Comparison of ENCODE assay signal across 9 mouse cellular contexts in genomic region chr7:44373460-44373859, GRCm38 (mm10). TPM values are rescaled to one million over a fixed set of nuclear protein-coding genes. Genes with fewer than 3 reads are reported as not detected.
DNase-seq lines count a peak whose midpoint lies in the region; ATAC-seq and TF ChIP-seq lines count a peak whose summit lies in the region.
"Had no signal": no experiment of that assay in that cellular context is flagged by ENCODE, and none has a peak within 500 bp of the region (broad histone marks: within the 10 kb centered on the region; RNA-seq: fewer than 3 reads in every experiment).

No protein-coding gene starts in this region.

- no peak for DNase-seq in heart, postnatal 0 days (ENCODE audit: low spot score)
- no peak for DNase-seq in heart, adult 8-10 months (ENCODE audit: low spot score)
- no peak for DNase-seq in gastrocnemius, adult 18-20 months (ENCODE audit: low spot score)
- no peak for DNase-seq in right cerebral cortex, postnatal 25 days

- H3K9me3 ChIP-seq in heart, postnatal 0 days (replicated peaks; ENCODE audit: control insufficient read depth, low read length) = no peaks in the 10 kb centered on the region
- H3K9me3 ChIP-seq in hindbrain, embryonic 13.5 days = no peaks in the 10 kb centered on the region
- no peaks in the 10 kb centered on the region for H3K9me3 ChIP-seq in midbrain, embryonic 12.5 days

- no peak for TF ChIP-seq EP300 in heart, postnatal 0 days (IDR thresholded peaks at IDR 0.05; ENCODE audit: low read depth)

- peaks cover 9% of the 10 kb centered on the region for H3K4me1 ChIP-seq in heart, postnatal 0 days (ENCODE audit: control insufficient read depth, insufficient read depth)
- H3K4me1 ChIP-seq in brown adipose tissue, adult 24 weeks (ENCODE audit: control insufficient read depth, insufficient read depth, insufficient read length, low read length) = no peaks in the 10 kb centered on the region
- H3K4me1 ChIP-seq in hindbrain, embryonic 13.5 days (replicated peaks) = peaks cover 17% of the 10 kb centered on the region
- H3K4me1 ChIP-seq in midbrain, embryonic 12.5 days = peaks cover 18% of the 10 kb centered on the region

- H3K9ac ChIP-seq in heart, postnatal 0 days (replicated peaks; ENCODE audit: low read depth, low read length) = no peak overlapping the region
- peak overlapping the region; percentile 79 for H3K9ac ChIP-seq in hindbrain, embryonic 13.5 days
- H3K9ac ChIP-seq in midbrain, embryonic 12.5 days (replicated peaks) = no peak overlapping the region

- TF ChIP-seq CTCF in heart, postnatal 0 days (IDR thresholded peaks at IDR 0.05; ENCODE audit: low read depth) = no peak

- H3K27me3 ChIP-seq in heart, postnatal 0 days (ENCODE audit: control insufficient read depth, insufficient read depth, low read length) = no peaks in the 10 kb centered on the region
- 0 out of 2 replicates have a peak, but pooled peaks cover 3% of the 10 kb centered on the region for H3K27me3 ChIP-seq in hindbrain, embryonic 13.5 days
- 0 out of 2 replicates have a peak, but pooled peaks cover 6% of the 10 kb centered on the region for H3K27me3 ChIP-seq in midbrain, embryonic 12.5 days
- H3K27me3 ChIP-seq: Patski had no signal

- WGBS in heart, postnatal 0 days = 10% methylated on average over 7 of the region's 7 CpGs
- 13% methylated on average over 7 of the region's 7 CpGs for WGBS in hindbrain, embryonic 13.5 days
- 19% methylated on average over 7 of the region's 7 CpGs for WGBS in midbrain, embryonic 12.5 days

- peak overlapping the region; percentile 78 for H3K4me2 ChIP-seq in heart, postnatal 0 days (ENCODE audit: low read depth, low read length)
- H3K4me2 ChIP-seq in hindbrain, embryonic 13.5 days = peak overlapping the region; percentile 82
- peak overlapping the region; percentile 89 for H3K4me2 ChIP-seq in midbrain, embryonic 12.5 days (replicated peaks)

- H3K36me3 ChIP-seq in heart, postnatal 0 days (replicated peaks; ENCODE audit: control insufficient read depth, insufficient read depth, low read length) = no peaks in the 10 kb centered on the region
- H3K36me3 ChIP-seq in hindbrain, embryonic 13.5 days = no peaks in the 10 kb centered on the region
- no peaks in the 10 kb centered on the region for H3K36me3 ChIP-seq in midbrain, embryonic 12.5 days

- H3K4me3 ChIP-seq in heart, postnatal 0 days (ENCODE audit: low read depth, low read length) = peak overlapping the region; percentile 52
- peak overlapping the region; percentile 64 for H3K4me3 ChIP-seq in brown adipose tissue, adult 24 weeks (ENCODE audit: insufficient read depth, low read depth, low read length)
- H3K4me3 ChIP-seq in hindbrain, embryonic 13.5 days = peak overlapping the region; percentile 58
- peak overlapping the region; percentile 63 for H3K4me3 ChIP-seq in midbrain, embryonic 12.5 days

- no peak for ATAC-seq in heart, postnatal 0 days (ENCODE audit: insufficient read depth, low read depth)
- peak; percentile 47 for ATAC-seq in hindbrain, embryonic 13.5 days (ENCODE audit: low FRiP score)
- ATAC-seq in midbrain, embryonic 12.5 days (ENCODE audit: low FRiP score, low read depth) = peak; percentile 35
- no peak for ATAC-seq in inflammation-experienced regulatory T-cells, adult 6 months

- no peak overlapping the region for H3K27ac ChIP-seq in heart, postnatal 0 days (ENCODE audit: low read depth)
- H3K27ac ChIP-seq in brown adipose tissue, adult 24 weeks (replicated peaks; ENCODE audit: low read depth, low read length) = no peak overlapping the region; the same call in 1 of the 2 replicates
- no peak overlapping the region for H3K27ac ChIP-seq in hindbrain, embryonic 13.5 days
- no peak overlapping the region for H3K27ac ChIP-seq in midbrain, embryonic 12.5 days (replicated peaks)

RNA-seq across cellular contexts. Expression of gene Syt3, which starts 10.4 kb away (rescaled TPM):
- 0.58 and 3.1 TPM in 2 replicates for total RNA-seq in heart, postnatal 0 days (2014; rRNA removed; ENCODE audit: low replicate concordance)
- 0.81 and 0.86 TPM in 2 replicates for polyA plus RNA-seq in heart, postnatal 0 days (2015; fragmentation: Nextera tagmentation; extraction: Ambion mirVana)
- 1 to 10 TPM; 2.4 to 3.7 (median 3.1) TPM for total RNA-seq in heart, adult 8-10 months (2022)
- polyA plus RNA-seq in brown adipose tissue, adult 24 weeks (2012; ENCODE audit: insufficient read depth, insufficient read length, missing spikeins) = 3.2 and 4.9 TPM in 2 replicates
- 26.1 and 27.7 TPM in 2 replicates for polyA plus RNA-seq in hindbrain, embryonic 13.5 days (2015; fragmentation: Nextera tagmentation; extraction: Ambion mirVana)
- 5.4 and 6.4 TPM in 2 replicates for polyA plus RNA-seq in midbrain, embryonic 12.5 days (2016; fragmentation: Nextera tagmentation; extraction: Ambion mirVana)
- not detected for polyA plus RNA-seq in inflammation-experienced regulatory T-cells, adult 6 months (2017; shearing (Covaris generic))
- total RNA-seq in gastrocnemius, adult 18-20 months (2021) = 1 to 10 TPM; 3.4 to 4.8 TPM

RNA-seq across cellular contexts. Expression of gene 1700008O03Rik, which starts 12.2 kb away (rescaled TPM):
- total RNA-seq in heart, postnatal 0 days (2014; rRNA removed; ENCODE audit: low replicate concordance) = not detected in 2 replicates
- 0.14 and 0.52 TPM in 2 replicates for polyA plus RNA-seq in heart, postnatal 0 days (2015; fragmentation: Nextera tagmentation; extraction: Ambion mirVana)
- total RNA-seq in heart, adult 8-10 months (2022) = under 1 TPM in 1 of 4 experiments, not detected in 3; 0.46 TPM
- not detected in 2 replicates for polyA plus RNA-seq in brown adipose tissue, adult 24 weeks (2012; ENCODE audit: insufficient read depth, insufficient read length, missing spikeins)
- 1.8 and 2.4 TPM in 2 replicates for polyA plus RNA-seq in hindbrain, embryonic 13.5 days (2015; fragmentation: Nextera tagmentation; extraction: Ambion mirVana)
- 0.74 and 1.3 TPM in 2 replicates for polyA plus RNA-seq in midbrain, embryonic 12.5 days (2016; fragmentation: Nextera tagmentation; extraction: Ambion mirVana)
- not detected for polyA plus RNA-seq in inflammation-experienced regulatory T-cells, adult 6 months (2017; shearing (Covaris generic))
- total RNA-seq in gastrocnemius, adult 18-20 months (2021) = under 1 TPM in 1 of 2 experiments, not detected in 1; 0.25 TPM

RNA-seq across cellular contexts. Expression of gene Lrrc4b, which starts 55.4 kb away (rescaled TPM):
- 55.6 and 89.5 TPM in 2 replicates for total RNA-seq in heart, postnatal 0 days (2014; rRNA removed; ENCODE audit: low replicate concordance)
- polyA plus RNA-seq in heart, postnatal 0 days (2015; fragmentation: Nextera tagmentation; extraction: Ambion mirVana) = 2.8 TPM in 2 replicates
- 10 to 100 TPM; 33.5 to 37.9 (median 36.4) TPM for total RNA-seq in heart, adult 8-10 months (2022)
- polyA plus RNA-seq in brown adipose tissue, adult 24 weeks (2012; ENCODE audit: insufficient read depth, insufficient read length, missing spikeins) = not detected in 2 replicates
- polyA plus RNA-seq in hindbrain, embryonic 13.5 days (2015; fragmentation: Nextera tagmentation; extraction: Ambion mirVana) = 14.6 and 15.6 TPM in 2 replicates
- polyA plus RNA-seq in midbrain, embryonic 12.5 days (2016; fragmentation: Nextera tagmentation; extraction: Ambion mirVana) = 12.0 and 13.5 TPM in 2 replicates
- not detected for polyA plus RNA-seq in inflammation-experienced regulatory T-cells, adult 6 months (2017; shearing (Covaris generic))
- total RNA-seq in gastrocnemius, adult 18-20 months (2021) = under 1 TPM in 1 of 2 experiments, not detected in 1; 0.12 TPM

Comparison
In these comparisons a context has a peak if more than half of its experiments do, and no peak if none do; other contexts are left out.
1. ATAC-seq: peak in hindbrain, embryonic 13.5 days (single experiment) and midbrain, embryonic 12.5 days (single experiment); none in heart, postnatal 0 days (single experiment) and inflammation-experienced regulatory T-cells, adult 6 months (single experiment).
2. Peak in every context shown above with its lines, with median percentiles within 50 percentile points of each other: H3K4me2 ChIP-seq and H3K4me3 ChIP-seq.